Mouse (Mus musculus): ENCODE results near the gene E2f4. TPM values are rescaled to one million over a fixed set of nuclear protein-coding genes. Genes with fewer than 3 reads are reported as not detected.

E2f4 gene
- polyA plus RNA-seq, 1 experiment from 2014 or later, result 38.3 TPM

GRCm38 (mm10) chr8:105270101-105270915 is 27.2 kb upstream of the E2f4 start:
- Histone ChIP-seq H3K4me3 (peak overlapping the region; percentile 50), H3K4me2 (peak overlapping the region; percentile 84), H3K9me3 (replicated peaks) (no peaks in the 10 kb centered on the region), H3K36me3 (0 out of 2 replicates have a peak, but pooled peaks cover 3% of the 10 kb centered on the region), H3K27me3 (peaks cover 89% of the 10 kb centered on the region), H3K27ac (no peak overlapping the region), H3K4me1 (replicated peaks) (peaks cover 31% of the 10 kb centered on the region), H3K9ac (peak overlapping the region; percentile 52)
- WGBS, result 5% methylated on average over 39 of the region's 39 CpGs
- ATAC-seq (replicated peaks; ENCODE audit: insufficient number of reproducible peaks, insufficient read depth, low FRiP score, low read depth), result no peak

- Histone ChIP-seq H3K9me3 (replicated peaks) (no peaks in the 10 kb centered on the region), H3K4me1 (replicated peaks) (peaks cover 36% of the 10 kb centered on the region), H3K27me3 (peaks cover 92% of the 10 kb centered on the region), H3K36me3 (0 out of 2 replicates have a peak, but pooled peaks cover 3% of the 10 kb centered on the region), H3K4me3 (peak overlapping the region; percentile 50; the same call in 1 of the 2 replicates), H3K4me2 (peak overlapping the region; percentile 84; the same call in 1 of the 2 replicates), H3K9ac (no peak overlapping the region), H3K27ac (no peak overlapping the region)
- 5% methylated on average over 11 of the region's 11 CpGs for WGBS
- ATAC-seq (replicated peaks; ENCODE audit: insufficient number of reproducible peaks, insufficient read depth, low FRiP score, low read depth), result no peak
Measured at GRCm38 (mm10) chr8:105270916-105271186, 26.6 kb upstream of the E2f4 start.

GRCm38 (mm10) chr8:105275387-105275786 is 22.1 kb upstream of the E2f4 start:
- ATAC-seq (replicated peaks; ENCODE audit: insufficient number of reproducible peaks, insufficient read depth, low FRiP score, low read depth), result no peak
- Histone ChIP-seq H3K4me1 (replicated peaks) (peaks cover 32% of the 10 kb centered on the region), H3K9me3 (replicated peaks) (no peaks in the 10 kb centered on the region), H3K36me3 (no peaks in the 10 kb centered on the region), H3K4me2 (peak overlapping the region; percentile 84), H3K27ac (no peak overlapping the region), H3K9ac (no peak overlapping the region), H3K27me3 (peaks cover 95% of the 10 kb centered on the region), H3K4me3 (peak overlapping the region; percentile 51)
- WGBS, result 9% methylated on average over 11 of the region's 11 CpGs

- Histone ChIP-seq H3K27ac (no peak within 1 kb of the TSS), H3K9ac (peak within 1 kb of the TSS; percentile 49), H3K4me3 (peak within 1 kb of the TSS; percentile 51), H3K36me3 (no peaks in the 10 kb centered on the region), H3K9me3 (replicated peaks) (no peaks in the 10 kb centered on the region), H3K4me1 (replicated peaks) (peaks cover 27% of the 10 kb centered on the region), H3K27me3 (peaks cover 94% of the 10 kb centered on the region), H3K4me2 (peak within 1 kb of the TSS; percentile 84)
- ATAC-seq (replicated peaks; ENCODE audit: insufficient number of reproducible peaks, insufficient read depth, low FRiP score, low read depth), result no peak
- 5% methylated on average over 10 of the region's 10 CpGs for WGBS
Measured at GRCm38 (mm10) chr8:105275840-105276239, 21.6 kb upstream of the E2f4 start, which contains the start of gene Nol3. Gene Nol3, plus strand, starts transcription at chr8:105276140.

- H3K36me3 ChIP-seq, result no peaks in the 10 kb centered on the region
- H3K9ac ChIP-seq, result peak overlapping the region; percentile 49
- no peak overlapping the region for H3K27ac ChIP-seq
- H3K4me2 ChIP-seq, result peak overlapping the region; percentile 84
- peak overlapping the region; percentile 51 for H3K4me3 ChIP-seq
- no peaks in the 10 kb centered on the region for H3K9me3 ChIP-seq (replicated peaks)
- peak; percentile 58 for ATAC-seq (replicated peaks; ENCODE audit: insufficient number of reproducible peaks, insufficient read depth, low FRiP score, low read depth)
- 4% methylated on average over 29 of the region's 30 CpGs for WGBS
- peaks cover 27% of the 10 kb centered on the region for H3K4me1 ChIP-seq (replicated peaks)
- peaks cover 90% of the 10 kb centered on the region for H3K27me3 ChIP-seq
Measured at GRCm38 (mm10) chr8:105276292-105277120, 21.0 kb upstream of the E2f4 start.

GRCm38 (mm10) chr8:105278911-105279334 is 18.5 kb upstream of the E2f4 start:
- peak overlapping the region; percentile 38 for H3K9ac ChIP-seq
- peaks cover 34% of the 10 kb centered on the region for H3K4me1 ChIP-seq (replicated peaks)
- WGBS, result 3% methylated on average over 28 of the region's 28 CpGs
- H3K9me3 ChIP-seq (replicated peaks), result no peaks in the 10 kb centered on the region
- H3K36me3 ChIP-seq, result no peaks in the 10 kb centered on the region
- no peak overlapping the region for H3K27ac ChIP-seq
- ATAC-seq (replicated peaks; ENCODE audit: insufficient number of reproducible peaks, insufficient read depth, low FRiP score, low read depth), result peak; percentile 63
- peaks cover 71% of the 10 kb centered on the region for H3K27me3 ChIP-seq
- H3K4me2 ChIP-seq, result peak overlapping the region; percentile 71
- H3K4me3 ChIP-seq, result peak overlapping the region; percentile 40

- H3K4me1 ChIP-seq (replicated peaks), result peaks cover 30% of the 10 kb centered on the region
- H3K27me3 ChIP-seq, result peaks cover 55% of the 10 kb centered on the region
- no peak overlapping the region for H3K27ac ChIP-seq
- no peaks in the 10 kb centered on the region for H3K9me3 ChIP-seq (replicated peaks)
- no peaks in the 10 kb centered on the region for H3K36me3 ChIP-seq
- WGBS, result 74% methylated on average over 3 of the region's 3 CpGs
- no peak for ATAC-seq (replicated peaks; ENCODE audit: insufficient number of reproducible peaks, insufficient read depth, low FRiP score, low read depth)
- no peak overlapping the region for H3K4me3 ChIP-seq
- no peak overlapping the region for H3K4me2 ChIP-seq
- no peak overlapping the region for H3K9ac ChIP-seq
Measured at GRCm38 (mm10) chr8:105280567-105280966, 16.9 kb upstream of the E2f4 start.

GRCm38 (mm10) chr8:105281821-105282220 is 15.6 kb upstream of the E2f4 start:
- no peak overlapping the region for H3K4me2 ChIP-seq
- H3K27me3 ChIP-seq, result peaks cover 43% of the 10 kb centered on the region
- peaks cover 18% of the 10 kb centered on the region for H3K4me1 ChIP-seq (replicated peaks)
- no peak for ATAC-seq (replicated peaks; ENCODE audit: insufficient number of reproducible peaks, insufficient read depth, low FRiP score, low read depth)
- no peak overlapping the region for H3K9ac ChIP-seq
- 79% methylated on average over 12 of the region's 12 CpGs for WGBS
- no peaks in the 10 kb centered on the region for H3K9me3 ChIP-seq (replicated peaks)
- H3K27ac ChIP-seq, result no peak overlapping the region
- H3K4me3 ChIP-seq, result no peak overlapping the region
- no peaks in the 10 kb centered on the region for H3K36me3 ChIP-seq

GRCm38 (mm10) chr8:105282239-105282638 is 15.2 kb upstream of the E2f4 start:
- H3K9me3 ChIP-seq (replicated peaks), result no peaks in the 10 kb centered on the region
- H3K4me2 ChIP-seq, result no peak overlapping the region
- 64% methylated on average over 4 of the region's 4 CpGs for WGBS
- peaks cover 17% of the 10 kb centered on the region for H3K4me1 ChIP-seq (replicated peaks)
- H3K9ac ChIP-seq, result no peak overlapping the region
- ATAC-seq (replicated peaks; ENCODE audit: insufficient number of reproducible peaks, insufficient read depth, low FRiP score, low read depth), result no peak
- peaks cover 39% of the 10 kb centered on the region for H3K27me3 ChIP-seq
- no peaks in the 10 kb centered on the region for H3K36me3 ChIP-seq
- H3K4me3 ChIP-seq, result no peak overlapping the region
- H3K27ac ChIP-seq, result no peak overlapping the region

GRCm38 (mm10) chr8:105283074-105283473 is 14.4 kb upstream of the E2f4 start:
- H3K9me3 ChIP-seq (replicated peaks), result no peaks in the 10 kb centered on the region
- H3K4me3 ChIP-seq, result no peak overlapping the region
- WGBS, result 31% methylated on average over 23 of the region's 23 CpGs
- H3K27me3 ChIP-seq, result peaks cover 30% of the 10 kb centered on the region
- peaks cover 17% of the 10 kb centered on the region for H3K4me1 ChIP-seq (replicated peaks)
- H3K4me2 ChIP-seq, result peak overlapping the region; percentile 11; the same call in 1 of the 2 replicates
- H3K9ac ChIP-seq, result no peak overlapping the region
- no peak overlapping the region for H3K27ac ChIP-seq
- no peaks in the 10 kb centered on the region for H3K36me3 ChIP-seq
- no peak for ATAC-seq (replicated peaks; ENCODE audit: insufficient number of reproducible peaks, insufficient read depth, low FRiP score, low read depth)

- Histone ChIP-seq H3K4me1 (replicated peaks) (peaks cover 26% of the 10 kb centered on the region), H3K9me3 (replicated peaks) (no peaks in the 10 kb centered on the region), H3K4me3 (no peak overlapping the region), H3K36me3 (no peaks in the 10 kb centered on the region), H3K4me2 (no peak overlapping the region), H3K9ac (no peak overlapping the region), H3K27me3 (peaks cover 12% of the 10 kb centered on the region), H3K27ac (no peak overlapping the region)
- 51% methylated on average over 12 of the region's 12 CpGs for WGBS
- ATAC-seq (replicated peaks; ENCODE audit: insufficient number of reproducible peaks, insufficient read depth, low FRiP score, low read depth), result no peak
Measured at GRCm38 (mm10) chr8:105285514-105285913, 11.9 kb upstream of the E2f4 start.

Measured in heart, embryonic 15.5 days (tissue).